11 mouse cellular contexts compared by ENCODE assay signal in the genomic region with DNA sequence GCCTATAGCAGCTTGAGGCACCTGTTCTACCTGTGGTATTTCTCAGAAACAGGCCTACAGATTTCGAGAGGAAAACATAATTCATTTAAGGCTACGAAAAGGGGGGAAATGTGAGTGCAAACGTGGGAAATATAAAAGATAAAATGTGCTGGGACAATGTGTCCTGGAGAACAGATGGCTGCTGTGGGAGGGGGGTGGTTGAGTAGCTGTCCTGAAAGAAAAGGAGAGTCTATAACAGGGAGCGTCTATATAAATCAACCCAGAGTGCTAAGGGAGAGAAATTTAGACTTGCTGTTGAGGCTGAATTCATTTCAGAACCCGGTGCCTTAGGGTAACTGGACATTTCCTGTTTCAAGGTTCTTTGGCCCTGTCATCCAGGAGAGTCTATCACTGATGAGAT.
DNase-seq lines count a peak whose midpoint lies in the region.
"Had no signal": no experiment of that assay in that cellular context is flagged by ENCODE, and none has a peak within 500 bp of the region (broad histone marks: within the 10 kb centered on the region; RNA-seq: fewer than 3 reads in every experiment).

No protein-coding gene starts in this region.

- peak; percentile 5 to 7 for DNase-seq in frontal cortex, postnatal 25 days (ENCODE audit: low spot score in 2 of 2)
- DNase-seq in layer of hippocampus, adult 9-11 months: peak; percentile 16
- DNase-seq in left cerebral cortex, postnatal 25 days (ENCODE audit: low spot score in 2 of 2): peak; percentile 26 to 89
- no peak for DNase-seq in lung, postnatal 10 days
- no peak for DNase-seq in heart, postnatal 14 days
- DNase-seq in ovary, postnatal 14 days (ENCODE audit: low spot score): no peak
- DNase-seq in urinary bladder, postnatal 36 days (ENCODE audit: low spot score in 2 of 2): no peak
- DNase-seq: cerebellum, postnatal 14 days; gastrocnemius, postnatal 14 days; heart, postnatal 10 days; thymus, adult 2 months had no signal

- intact Hi-C loops in left cerebral cortex, postnatal 25 days (cut with DNase I): loop anchor here (2.0 to 5.0 kb wide), 2 partner anchors 57 to 162 kb away; no protein-coding TSS in a partner anchor
- intact Hi-C loops in heart, postnatal 14 days (cut with DNase I): no loop called here

Comparison
In these comparisons a context has a peak if more than half of its experiments do, and no peak if none do; other contexts are left out.
1. DNase-seq: peak in frontal cortex, postnatal 25 days (2 of 2), layer of hippocampus, adult 9-11 months (single experiment) and left cerebral cortex, postnatal 25 days (2 of 2); none in lung, postnatal 10 days (single experiment), heart, postnatal 14 days (0 of 2), ovary, postnatal 14 days (single experiment) and urinary bladder, postnatal 36 days (0 of 2).